Mouse (Mus musculus) bone marrow, adult 2 months (tissue): ENCODE measurements around the gene Gm4450.
"Not testable (repeated sequence)": the region's sequence is repeated elsewhere in the genome, so short reads cannot be mapped to it uniquely, and the experiment has no call there.

Source experiments
- CTCF ChIP-seq: fragments of 200-500 bp; IDR thresholded peaks from 2 replicates; pipeline ENCODE4 v1.5.1; 2011; ENCODE audit warnings: low read length, control low read depth; ENCODE audit not compliant: control insufficient read depth, insufficient read depth
- POLR2A ChIP-seq: fragments of 200-500 bp; IDR thresholded peaks from 2 replicates; pipeline ENCODE4 v1.6.1; 2011; ENCODE audit warnings: low read depth, mild to moderate bottlenecking, control low read depth, low read length, borderline replicate concordance; ENCODE audit not compliant: control insufficient read depth

DNA sequence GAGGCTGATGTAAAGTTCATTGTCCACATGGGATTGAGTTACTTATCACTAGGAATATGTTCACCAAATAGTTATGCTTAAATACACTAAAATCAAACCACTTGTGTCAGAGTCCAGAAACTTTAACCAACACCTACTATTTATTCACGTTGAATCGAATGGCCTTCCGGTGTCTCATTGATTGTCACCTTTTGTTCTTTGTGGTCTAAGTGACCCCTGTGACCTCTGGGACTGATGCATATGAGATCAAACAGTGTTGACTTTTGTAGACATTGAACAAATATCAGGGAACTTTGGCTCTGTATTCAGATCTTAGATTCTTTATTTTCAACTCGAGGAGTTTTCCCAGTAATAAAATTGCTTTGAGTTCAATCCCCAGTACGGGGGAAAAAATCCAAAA lies 3.1 kb downstream of the Gm4450 start:
- TF ChIP-seq CTCF, POLR2A: not testable (repeated sequence)
